8 mouse cellular contexts compared by ENCODE assay signal in the genomic region with DNA sequence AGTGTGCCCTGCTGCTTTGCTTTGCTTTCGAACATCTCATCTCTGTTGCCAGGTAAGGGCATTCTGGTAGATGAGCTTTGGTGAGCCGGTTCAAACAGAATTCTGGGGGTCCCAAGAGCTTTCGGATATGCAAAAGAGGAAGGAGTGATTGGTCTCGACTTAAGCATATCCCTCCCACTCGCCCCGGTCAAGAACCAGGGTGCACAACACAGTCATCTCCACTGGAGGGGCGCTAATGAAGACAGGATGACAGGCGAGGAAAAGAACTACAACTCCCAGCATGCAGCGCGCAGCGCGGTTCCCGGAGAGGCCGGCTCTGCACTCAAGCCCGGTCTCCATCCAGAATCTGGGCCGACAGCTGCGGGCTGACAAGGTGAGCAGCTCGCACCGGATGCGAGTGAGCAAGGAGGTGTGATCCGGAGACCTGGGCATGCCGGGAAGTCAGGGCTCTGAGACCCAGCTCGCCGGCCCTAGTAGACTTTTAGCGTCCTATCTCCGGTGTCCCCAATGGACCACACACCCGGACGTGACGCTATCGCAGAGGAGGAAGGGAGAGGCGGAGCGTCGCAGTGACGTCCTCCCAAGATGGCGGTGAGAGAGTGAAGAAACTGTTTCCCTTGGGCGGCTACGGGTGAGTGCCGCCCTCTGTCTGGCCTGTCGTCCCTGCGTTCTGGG. TPM values are rescaled to one million over a fixed set of nuclear protein-coding genes. Genes with fewer than 3 reads are reported as not detected.
DNase-seq lines count a peak whose midpoint lies in the region; ATAC-seq lines count a peak whose summit lies in the region.

TSS of gene Mynn (plus strand) at position 1 of the 675 bp plus-strand sequence.

- H3K27me3 ChIP-seq in heart, embryonic 14.5 days (ENCODE audit: control insufficient read depth, insufficient read depth, low read length): no peaks in the 10 kb centered on the region
- H3K27me3 ChIP-seq in liver, embryonic 13.5 days: peaks cover 23% of the 10 kb centered on the region
- no peaks in the 10 kb centered on the region for H3K27me3 ChIP-seq in stomach, embryonic 16.5 days (ENCODE audit: control insufficient read depth, insufficient read depth, low read length)

- peaks cover 6 to 8% of the 10 kb centered on the region in 2 experiments; a peak in 3 of 4 replicates for H3K4me1 ChIP-seq in heart, embryonic 14.5 days (ENCODE audit: control insufficient read depth in 2 of 2, insufficient read depth in 2 of 2, low read length in 2 of 2)
- peaks cover 29% of the 10 kb centered on the region for H3K4me1 ChIP-seq in liver, embryonic 13.5 days (replicated peaks)
- peaks cover 16% of the 10 kb centered on the region for H3K4me1 ChIP-seq in stomach, embryonic 16.5 days (ENCODE audit: control insufficient read depth, insufficient read depth, low read length)

- H3K9ac ChIP-seq in heart, embryonic 14.5 days (ENCODE audit: low read length): peak within 1 kb of the TSS; percentile 93
- peak within 1 kb of the TSS; percentile 88 for H3K9ac ChIP-seq in liver, embryonic 13.5 days
- peak within 1 kb of the TSS; percentile 93 for H3K9ac ChIP-seq in stomach, embryonic 16.5 days (ENCODE audit: low read length)

- peak within 1 kb of the TSS; percentile 92 to 96 for H3K27ac ChIP-seq in heart, embryonic 14.5 days (replicated peaks in 1 of 2; ENCODE audit: control insufficient read depth in 1 of 2, insufficient read depth in 1 of 2, low read depth in 2 of 2, low read length in 2 of 2)
- H3K27ac ChIP-seq in liver, embryonic 13.5 days: peak within 1 kb of the TSS; percentile 98
- H3K27ac ChIP-seq in stomach, embryonic 16.5 days (ENCODE audit: low read length): peak within 1 kb of the TSS; percentile 98

- ATAC-seq in CD4-positive, CD25-positive, alpha-beta regulatory T cell, adult 4 months: peak; percentile 78
- ATAC-seq in heart, embryonic 14.5 days (ENCODE audit: insufficient number of reproducible peaks, insufficient read depth, low FRiP score, low read depth): peak; percentile 94
- ATAC-seq in liver, embryonic 13.5 days (ENCODE audit: low read depth): peak; percentile 91
- peak; percentile 94 for ATAC-seq in stomach, embryonic 16.5 days (ENCODE audit: insufficient read depth, low FRiP score)

- under 1% methylated on average over 40 of the region's 40 CpGs for WGBS in heart, embryonic 14.5 days
- WGBS in liver, embryonic 13.5 days (ENCODE audit: insufficient replicate concordance): 0% methylated on average over 40 of the region's 40 CpGs
- WGBS in stomach, embryonic 16.5 days: under 1% methylated on average over 40 of the region's 40 CpGs

- H3K36me3 ChIP-seq in heart, embryonic 14.5 days (ENCODE audit: control insufficient read depth, insufficient read depth, low read length): peaks cover 32% of the 10 kb centered on the region
- peaks cover 24% of the 10 kb centered on the region for H3K36me3 ChIP-seq in liver, embryonic 13.5 days
- peaks cover 13% of the 10 kb centered on the region for H3K36me3 ChIP-seq in stomach, embryonic 16.5 days (ENCODE audit: control insufficient read depth, insufficient read depth, low read length)

- peak; percentile 97 for DNase-seq in c-Kit-negative CD71-positive TER-119-positive erythroid progenitor cells, embryonic 14.5 days (ENCODE audit: low read depth, low spot score)
- DNase-seq in fibroblast of lung, adult 2 months (ENCODE audit: low read depth): peak; percentile 92
- peak; percentile 98 for DNase-seq in kidney, postnatal 14 days
- peak; percentile 94 for DNase-seq in liver, embryonic 13.5 days
- DNase-seq in neural tube, embryonic 10.5 days (ENCODE audit: extremely low spot score, low spot score): peak; percentile 99

- H3K9me3 ChIP-seq in heart, embryonic 14.5 days (ENCODE audit: control insufficient read depth, low read length): no peaks in the 10 kb centered on the region
- no peaks in the 10 kb centered on the region for H3K9me3 ChIP-seq in liver, embryonic 13.5 days (replicated peaks)
- no peaks in the 10 kb centered on the region for H3K9me3 ChIP-seq in stomach, embryonic 16.5 days (replicated peaks; ENCODE audit: control insufficient read depth, low read length)

- H3K4me2 ChIP-seq in heart, embryonic 14.5 days (ENCODE audit: low read length): peak within 1 kb of the TSS; percentile 74
- peak within 1 kb of the TSS; percentile 91 for H3K4me2 ChIP-seq in liver, embryonic 13.5 days
- H3K4me2 ChIP-seq in stomach, embryonic 16.5 days (ENCODE audit: low read depth, low read length): peak within 1 kb of the TSS; percentile 74

- H3K4me3 ChIP-seq in heart, embryonic 14.5 days (ENCODE audit: control insufficient read depth in 1 of 2, insufficient read depth in 1 of 2, low read depth in 1 of 2, low read length in 2 of 2): peak within 1 kb of the TSS; percentile 64 to 87
- H3K4me3 ChIP-seq in liver, embryonic 13.5 days (replicated peaks): peak within 1 kb of the TSS; percentile 83
- H3K4me3 ChIP-seq in stomach, embryonic 16.5 days (replicated peaks; ENCODE audit: low read length): peak within 1 kb of the TSS; percentile 78

RNA-seq across cellular contexts. Expression of gene Mynn, which starts in this region (rescaled TPM):
- 10 to 100 TPM; 38.6 to 40.9 TPM for polyA plus RNA-seq in CD4-positive, CD25-positive, alpha-beta regulatory T cell, adult 4 months (2017; shearing (Covaris generic))
- 23.4 and 25.9 TPM in 2 replicates for polyA plus RNA-seq in heart, embryonic 14.5 days (2014; fragmentation: Nextera tagmentation; extraction: Ambion mirVana)
- 13.8 and 15.5 TPM in 2 replicates for polyA plus RNA-seq in liver, embryonic 13.5 days (2015; fragmentation: Nextera tagmentation; extraction: Ambion mirVana)
- polyA plus RNA-seq in stomach, embryonic 16.5 days (2015; fragmentation: Nextera tagmentation; extraction: Ambion mirVana): 28.0 and 28.9 TPM in 2 replicates

Comparison
In these comparisons a context has a peak if more than half of its experiments do, and no peak if none do; other contexts are left out.
1. Peak in every context shown above with its lines: DNase-seq, ATAC-seq, H3K4me3 ChIP-seq and H3K27ac ChIP-seq.